Mouse (Mus musculus): ENCODE data around the gene Mkln1. TPM values are rescaled to one million over a fixed set of nuclear protein-coding genes. Genes with fewer than 3 reads are reported as not detected.

Gene Mkln1
- polyA plus RNA-seq, 1 experiment from 2014 or later, result 182 TPM

GRCm38 (mm10) chr6:31382989-31383388 is 15.5 kb upstream of the Mkln1 start:
- no peak overlapping the region for H3K4me3 ChIP-seq
- no peaks in the 10 kb centered on the region for H3K4me1 ChIP-seq
- no peak for ATAC-seq (ENCODE audit: low FRiP score)
- no peaks in the 10 kb centered on the region for H3K36me3 ChIP-seq
- WGBS, result 95% methylated on average over 7 of the region's 7 CpGs
- H3K9ac ChIP-seq, result no peak overlapping the region
- H3K27me3 ChIP-seq, result no peaks in the 10 kb centered on the region
- H3K9me3 ChIP-seq (replicated peaks), result no peaks in the 10 kb centered on the region
- H3K27ac ChIP-seq, result no peak overlapping the region
- no peak overlapping the region for H3K4me2 ChIP-seq (replicated peaks)

GRCm38 (mm10) chr6:31384794-31385193 is 13.7 kb upstream of the Mkln1 start:
- WGBS, result 72% methylated on average over 5 of the region's 5 CpGs
- no peaks in the 10 kb centered on the region for H3K4me1 ChIP-seq
- no peak overlapping the region for H3K4me3 ChIP-seq
- no peaks in the 10 kb centered on the region for H3K36me3 ChIP-seq
- ATAC-seq (ENCODE audit: low FRiP score), result no peak
- no peaks in the 10 kb centered on the region for H3K27me3 ChIP-seq
- no peak overlapping the region for H3K9ac ChIP-seq
- H3K27ac ChIP-seq, result no peak overlapping the region
- no peak overlapping the region for H3K4me2 ChIP-seq (replicated peaks)
- H3K9me3 ChIP-seq (replicated peaks), result no peaks in the 10 kb centered on the region

GRCm38 (mm10) chr6:31385281-31386145 is 13.0 kb upstream of the Mkln1 start:
- no peaks in the 10 kb centered on the region for H3K27me3 ChIP-seq
- H3K9ac ChIP-seq, result no peak overlapping the region
- no peaks in the 10 kb centered on the region for H3K4me1 ChIP-seq
- no peak overlapping the region for H3K4me3 ChIP-seq
- H3K36me3 ChIP-seq, result no peaks in the 10 kb centered on the region
- H3K4me2 ChIP-seq (replicated peaks), result no peak overlapping the region
- no peaks in the 10 kb centered on the region for H3K9me3 ChIP-seq (replicated peaks)
- ATAC-seq (ENCODE audit: low FRiP score), result no peak
- H3K27ac ChIP-seq, result no peak overlapping the region
- WGBS, result 94% methylated on average over 10 of the region's 10 CpGs

GRCm38 (mm10) chr6:31389716-31390115 is 8.8 kb upstream of the Mkln1 start:
- H3K4me2 ChIP-seq (replicated peaks), result no peak overlapping the region
- H3K9ac ChIP-seq, result no peak overlapping the region
- WGBS, result 91% methylated on average over 6 of the region's 6 CpGs
- no peak overlapping the region for H3K4me3 ChIP-seq
- no peaks in the 10 kb centered on the region for H3K4me1 ChIP-seq
- no peaks in the 10 kb centered on the region for H3K9me3 ChIP-seq (replicated peaks)
- H3K27ac ChIP-seq, result no peak overlapping the region
- no peak for ATAC-seq (ENCODE audit: low FRiP score)
- H3K27me3 ChIP-seq, result no peaks in the 10 kb centered on the region
- H3K36me3 ChIP-seq, result no peaks in the 10 kb centered on the region

GRCm38 (mm10) chr6:31390243-31390981 is 8.1 kb upstream of the Mkln1 start:
- H3K4me1 ChIP-seq, result no peaks in the 10 kb centered on the region
- H3K36me3 ChIP-seq, result no peaks in the 10 kb centered on the region
- no peak overlapping the region for H3K4me2 ChIP-seq (replicated peaks)
- ATAC-seq (ENCODE audit: low FRiP score), result no peak
- no peaks in the 10 kb centered on the region for H3K9me3 ChIP-seq (replicated peaks)
- no peak overlapping the region for H3K4me3 ChIP-seq
- 73% methylated on average over 8 of the region's 8 CpGs for WGBS
- no peaks in the 10 kb centered on the region for H3K27me3 ChIP-seq
- H3K9ac ChIP-seq, result no peak overlapping the region
- H3K27ac ChIP-seq, result no peak overlapping the region

GRCm38 (mm10) chr6:31392871-31393270 is 5.7 kb upstream of the Mkln1 start:
- ATAC-seq (ENCODE audit: low FRiP score), result no peak
- 89% methylated on average over 5 of the region's 5 CpGs for WGBS

GRCm38 (mm10) chr6:31396118-31396517 is 2.4 kb upstream of the Mkln1 start:
- Histone ChIP-seq H3K4me2 (replicated peaks) (no peak overlapping the region), H3K27me3 (no peaks in the 10 kb centered on the region), H3K4me1 (peaks cover 21% of the 10 kb centered on the region), H3K9ac (no peak overlapping the region), H3K4me3 (no peak overlapping the region), H3K27ac (no peak overlapping the region), H3K9me3 (replicated peaks) (no peaks in the 10 kb centered on the region), H3K36me3 (no peaks in the 10 kb centered on the region)
- 68% methylated on average over 4 of the region's 4 CpGs for WGBS
- ATAC-seq (ENCODE audit: low FRiP score), result no peak

More at GRCm38 (mm10) chr6:31392871-31393270, 5.7 kb upstream of the Mkln1 start:
- no peaks in the 10 kb centered on the region for H3K9me3 ChIP-seq (replicated peaks)
- no peak overlapping the region for H3K4me2 ChIP-seq (replicated peaks)
- no peaks in the 10 kb centered on the region for H3K36me3 ChIP-seq
- no peak overlapping the region for H3K4me3 ChIP-seq
- no peak overlapping the region for H3K9ac ChIP-seq
- peaks cover 1% of the 10 kb centered on the region for H3K4me1 ChIP-seq
- no peaks in the 10 kb centered on the region for H3K27me3 ChIP-seq
- no peak overlapping the region for H3K27ac ChIP-seq

- no peaks in the 10 kb centered on the region for H3K36me3 ChIP-seq
- peaks cover 26% of the 10 kb centered on the region for H3K4me1 ChIP-seq
- H3K4me3 ChIP-seq, result no peak overlapping the region
- H3K9ac ChIP-seq, result no peak overlapping the region
- no peaks in the 10 kb centered on the region for H3K9me3 ChIP-seq (replicated peaks)
- no peak overlapping the region for H3K27ac ChIP-seq
- no peak for ATAC-seq (ENCODE audit: low FRiP score)
- H3K4me2 ChIP-seq (replicated peaks), result no peak overlapping the region
- no peaks in the 10 kb centered on the region for H3K27me3 ChIP-seq
These were observed 1.2 kb upstream of the Mkln1 start for GRCm38 (mm10) chr6:31397308-31397707.

GRCm38 (mm10) chr6:31397775-31398430 is 632 bp upstream of the Mkln1 start:
- Histone ChIP-seq H3K9me3 (replicated peaks) (no peaks in the 10 kb centered on the region), H3K27ac (peak overlapping the region; percentile 96; the same call in 1 of the 2 replicates), H3K36me3 (no peaks in the 10 kb centered on the region), H3K4me2 (replicated peaks) (peak overlapping the region; percentile 92), H3K4me1 (peaks cover 29% of the 10 kb centered on the region), H3K4me3 (peak overlapping the region; percentile 97), H3K27me3 (no peaks in the 10 kb centered on the region), H3K9ac (no peak overlapping the region)
- 67% methylated on average over 10 of the region's 10 CpGs for WGBS
- ATAC-seq (ENCODE audit: low FRiP score), result no peak

GRCm38 (mm10) chr6:31399206-31399549 is 643 bp downstream of the Mkln1 start:
- Histone ChIP-seq H3K27me3 (no peaks in the 10 kb centered on the region), H3K36me3 (no peaks in the 10 kb centered on the region), H3K4me1 (peaks cover 29% of the 10 kb centered on the region), H3K9ac (peak overlapping the region; percentile 99), H3K4me2 (replicated peaks) (peak overlapping the region; percentile 92), H3K9me3 (replicated peaks) (no peaks in the 10 kb centered on the region), H3K27ac (peak overlapping the region; percentile 96), H3K4me3 (peak overlapping the region; percentile 97)
- under 1% methylated on average over 28 of the region's 28 CpGs for WGBS
- ATAC-seq (ENCODE audit: low FRiP score), result peak; percentile 79

- H3K4me3 ChIP-seq, result peak overlapping the region; percentile 97
- H3K4me2 ChIP-seq (replicated peaks), result peak overlapping the region; percentile 92
- H3K27me3 ChIP-seq, result no peaks in the 10 kb centered on the region
- H3K4me1 ChIP-seq, result peaks cover 32% of the 10 kb centered on the region
- H3K27ac ChIP-seq, result peak overlapping the region; percentile 96; the same call in 1 of the 2 replicates
- WGBS, result 2% methylated on average over 13 of the region's 13 CpGs
- no peak for ATAC-seq (ENCODE audit: low FRiP score)
- H3K9ac ChIP-seq, result peak overlapping the region; percentile 99
- no peaks in the 10 kb centered on the region for H3K36me3 ChIP-seq
- H3K9me3 ChIP-seq (replicated peaks), result no peaks in the 10 kb centered on the region
These were observed 1.0 kb downstream of the Mkln1 start for GRCm38 (mm10) chr6:31399566-31399965.

- 83% methylated on average over 1 of the region's 1 CpGs for WGBS
- Histone ChIP-seq H3K27ac (no peak overlapping the region), H3K4me2 (replicated peaks) (no peak overlapping the region), H3K36me3 (no peaks in the 10 kb centered on the region), H3K27me3 (no peaks in the 10 kb centered on the region), H3K9me3 (replicated peaks) (no peaks in the 10 kb centered on the region), H3K4me3 (no peak overlapping the region), H3K9ac (no peak overlapping the region), H3K4me1 (peaks cover 3% of the 10 kb centered on the region; the same call in 1 of the 2 replicates)
- ATAC-seq (ENCODE audit: low FRiP score), result no peak
These were observed 12.5 kb downstream of the Mkln1 start for GRCm38 (mm10) chr6:31411017-31411416.
